Mouse (Mus musculus) kidney, adult 18-20 months (tissue): Measurements from ENCODE around the gene Elovl5.

ENCODE experiments used
- DNase-seq: peaks from one replicate; pipeline ENCODE4 v3.0.0; 2021

Elovl5 gene

DNA sequence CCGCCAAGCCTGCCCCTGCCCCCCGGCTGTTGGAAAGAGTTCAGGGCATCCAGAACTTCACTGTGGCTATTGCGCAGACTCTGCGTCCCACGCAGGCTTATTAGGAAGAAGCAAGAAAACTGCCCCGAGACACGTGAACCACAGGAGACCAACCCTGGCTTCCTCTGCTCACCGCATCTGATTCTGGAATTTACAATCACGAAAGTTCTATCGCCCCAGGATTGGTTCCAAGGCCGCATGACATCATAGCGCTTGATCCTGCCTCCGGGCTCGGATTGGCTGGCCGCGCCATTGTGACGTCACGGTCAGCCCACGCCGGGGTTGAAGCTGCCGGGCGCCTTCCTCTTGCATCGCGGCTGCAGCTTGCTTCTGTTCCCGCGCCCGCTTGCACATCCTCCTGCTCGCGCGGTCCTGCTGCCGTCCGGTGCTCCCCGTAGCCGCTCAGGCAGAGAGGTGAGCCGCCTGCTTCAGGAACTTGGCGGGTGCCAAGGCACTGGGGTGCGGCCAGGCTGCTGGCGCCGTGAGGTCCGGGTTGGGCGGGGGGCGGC lies at the start of gene Elovl5:
Gene Elovl5, plus strand, starts transcription at position 291 of the 548 bp plus-strand sequence.
- peak; percentile 98 for DNase-seq

DNA sequence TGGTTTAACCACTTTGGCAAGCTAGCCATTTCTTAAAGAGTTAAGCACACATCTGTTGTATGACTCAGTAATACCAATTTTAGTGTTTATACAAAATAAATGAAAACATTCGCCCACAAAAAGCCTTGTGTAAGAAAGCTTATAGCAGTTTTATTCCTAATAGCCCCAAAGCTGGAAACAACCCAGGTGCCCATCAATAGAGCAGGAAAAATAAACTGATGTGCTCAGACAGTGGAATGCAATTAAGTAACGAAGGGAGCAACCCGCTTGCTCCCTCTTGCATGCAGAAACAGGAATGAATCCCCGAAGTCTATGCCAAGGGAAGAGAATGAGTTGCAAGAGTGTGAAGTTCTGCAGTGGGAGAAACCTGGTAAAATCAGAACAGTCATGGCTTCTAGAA lies 25.7 kb upstream of the Elovl5 start:
- DNase-seq: no peak

DNA sequence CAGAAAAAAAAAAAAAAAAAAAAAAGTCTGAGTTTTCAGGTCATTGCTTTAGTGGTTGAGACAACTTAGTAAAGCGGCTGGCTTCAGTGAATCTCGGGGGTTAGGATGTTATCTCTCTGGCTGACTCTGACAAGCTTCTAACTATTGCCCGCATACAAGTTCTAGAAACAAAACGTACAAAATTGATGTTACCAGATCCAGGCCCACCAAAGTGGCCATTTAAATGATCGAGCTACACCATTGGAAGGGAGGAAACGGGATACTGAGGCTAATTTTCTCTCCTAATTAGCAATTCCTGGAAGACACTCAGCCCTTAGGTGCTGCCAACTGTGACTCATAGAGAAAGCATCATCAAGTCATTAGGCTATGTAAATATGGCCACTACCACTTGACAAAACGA lies 18.6 kb upstream of the Elovl5 start:
- no peak for DNase-seq

DNA sequence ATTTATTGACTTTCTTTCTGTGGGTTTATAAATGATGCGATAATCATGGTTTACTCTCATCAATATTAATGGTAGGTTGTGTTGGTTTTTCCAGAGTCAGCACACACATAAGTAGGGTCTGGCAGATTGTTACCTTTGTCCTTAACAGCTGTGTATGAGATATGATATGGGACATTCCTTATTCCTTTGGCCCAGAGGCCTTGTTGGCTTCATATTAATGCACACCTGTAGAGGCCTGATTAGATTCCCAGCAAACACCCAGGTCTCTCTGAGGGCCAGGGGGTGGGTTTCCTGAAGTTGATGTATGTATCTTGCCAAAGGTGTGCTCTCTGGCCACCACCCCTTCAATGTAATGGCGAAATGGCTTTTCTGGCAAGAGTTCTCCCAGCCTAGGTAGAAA lies 13.0 kb upstream of the Elovl5 start:
- no peak for DNase-seq

DNA sequence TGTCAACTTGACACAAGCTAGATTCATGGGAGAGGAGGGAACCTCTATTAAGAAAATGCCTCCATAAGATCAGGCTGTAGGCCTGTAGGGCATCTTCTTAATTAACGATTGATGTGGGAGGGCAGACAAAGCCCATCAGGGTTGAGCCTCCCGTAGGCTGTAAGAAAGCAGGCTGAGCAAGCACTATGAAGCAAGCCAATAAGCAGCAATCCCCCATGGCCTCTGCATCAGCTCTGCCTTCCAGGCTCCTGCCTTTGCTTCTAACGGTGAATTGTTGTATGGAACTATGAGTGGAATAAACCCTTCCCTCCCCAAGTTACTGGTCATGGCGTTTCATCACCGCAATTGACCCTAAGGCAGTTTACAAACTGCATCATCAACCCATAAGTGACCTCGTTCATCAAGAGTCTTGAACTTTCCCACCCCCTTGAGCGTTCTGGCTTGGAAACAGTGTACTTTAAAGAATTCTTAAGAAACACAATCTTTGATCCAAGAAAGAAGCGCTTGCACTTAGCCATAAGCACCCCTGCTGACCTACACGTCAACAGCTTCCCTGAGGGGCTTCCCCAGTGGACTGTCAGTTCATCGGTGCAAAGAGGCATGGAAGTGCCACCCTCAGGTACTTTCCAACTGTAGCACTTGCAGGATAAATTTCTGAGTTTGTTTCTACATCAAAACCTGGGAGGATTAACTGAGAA lies 7.4 kb upstream of the Elovl5 start:
- peak; percentile 13 for DNase-seq

DNA sequence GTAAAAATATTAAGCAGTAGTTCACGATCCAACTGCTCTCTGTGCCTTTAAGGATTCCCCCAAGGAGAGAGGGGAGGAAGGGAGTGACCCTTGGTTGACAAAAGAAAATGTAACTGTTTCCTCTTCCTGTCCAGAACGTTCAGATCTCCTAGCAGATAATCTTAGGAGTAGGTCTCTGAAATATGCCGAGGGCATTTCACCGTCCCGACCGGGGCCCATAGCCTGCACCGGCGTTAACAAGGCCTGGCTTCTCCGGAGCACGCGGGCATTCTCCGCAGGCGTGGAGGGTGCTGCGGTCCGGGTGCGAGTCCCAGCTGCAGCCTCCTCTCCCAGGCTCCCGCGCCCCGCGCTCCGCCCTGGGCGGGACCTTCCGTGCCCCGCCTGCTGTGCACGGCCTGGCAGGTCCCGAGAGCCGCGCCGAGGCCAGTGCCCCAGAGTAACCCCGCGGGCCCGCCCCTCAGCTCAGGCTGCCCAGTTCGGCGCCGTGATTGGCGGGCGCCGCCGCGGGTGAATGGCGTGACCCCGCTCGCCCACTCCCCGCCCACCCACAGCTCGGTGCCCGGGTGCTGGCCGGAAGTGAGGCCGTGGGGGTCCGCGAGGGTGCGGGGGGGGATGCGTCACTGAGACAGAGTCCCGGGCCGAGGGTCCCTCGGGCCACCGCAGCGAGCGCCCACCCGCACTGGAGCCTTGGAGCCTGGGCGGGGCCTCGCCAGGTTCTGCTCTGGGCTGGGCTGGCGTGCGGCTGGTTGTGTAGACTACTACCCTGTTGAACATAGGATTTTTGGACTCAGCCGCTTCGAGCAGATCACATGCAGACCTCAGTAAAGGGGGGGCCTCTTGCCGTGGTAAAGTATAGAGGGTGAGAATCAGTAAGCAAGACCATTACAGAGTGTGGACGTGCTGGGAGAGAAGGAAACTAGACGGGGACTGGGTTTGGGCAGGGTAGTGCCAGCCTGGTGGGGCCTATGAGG lies 6.6 kb upstream of the Elovl5 start:
- peak; percentile 96 for DNase-seq

DNA sequence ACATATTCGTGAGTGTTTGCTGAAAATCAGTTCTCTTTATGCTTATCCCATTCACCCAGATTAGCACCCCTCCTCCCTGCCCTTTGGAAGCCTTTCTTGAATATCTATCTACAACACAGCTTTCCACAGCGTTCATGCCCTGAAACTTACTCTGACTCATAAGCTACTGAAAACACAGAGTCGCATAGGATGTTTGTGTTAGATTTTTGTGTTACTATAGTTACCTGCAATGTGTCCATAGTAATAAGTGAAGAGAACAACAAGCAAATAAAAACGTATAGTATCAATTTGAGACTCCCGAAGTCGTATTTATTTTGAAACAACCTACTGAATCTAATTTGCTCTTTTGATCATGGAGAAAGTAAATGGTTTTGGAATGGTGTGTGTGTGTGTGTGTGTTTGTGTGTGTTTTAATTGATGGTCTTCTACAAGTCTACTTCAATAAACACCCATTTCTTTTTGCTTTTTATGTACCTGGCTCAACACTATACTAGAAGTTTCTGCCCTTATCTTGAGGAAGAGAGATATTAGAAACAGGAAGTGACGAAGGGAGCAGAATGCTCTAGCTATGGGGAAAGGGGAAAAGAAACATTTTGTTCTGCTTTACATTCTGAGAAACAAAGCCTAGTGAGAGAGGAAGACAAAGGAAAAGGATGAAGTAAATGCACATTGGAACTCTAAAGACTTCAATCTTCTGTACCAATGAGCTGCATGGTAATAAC lies 5.5 kb upstream of the Elovl5 start:
- no peak for DNase-seq

DNA sequence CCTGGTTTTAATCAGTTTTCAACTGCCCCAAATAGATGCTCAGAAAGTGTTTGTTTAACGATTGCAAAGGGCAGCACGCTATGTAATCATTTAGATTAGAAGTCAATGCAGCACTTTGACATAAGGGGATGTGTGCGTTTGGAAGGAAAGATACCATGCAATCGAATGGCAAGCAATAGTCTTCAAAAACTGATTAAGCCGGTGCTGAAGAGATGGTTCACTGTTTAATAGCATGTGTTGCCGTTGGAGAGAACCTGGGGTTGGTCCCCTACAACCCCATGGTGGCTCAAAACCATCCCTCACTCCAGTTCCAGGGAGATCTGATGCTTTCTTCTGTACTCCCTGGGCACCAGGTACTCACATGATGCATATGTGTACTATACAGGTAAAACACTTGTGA lies 4.9 kb upstream of the Elovl5 start:
- DNase-seq: no peak

DNA sequence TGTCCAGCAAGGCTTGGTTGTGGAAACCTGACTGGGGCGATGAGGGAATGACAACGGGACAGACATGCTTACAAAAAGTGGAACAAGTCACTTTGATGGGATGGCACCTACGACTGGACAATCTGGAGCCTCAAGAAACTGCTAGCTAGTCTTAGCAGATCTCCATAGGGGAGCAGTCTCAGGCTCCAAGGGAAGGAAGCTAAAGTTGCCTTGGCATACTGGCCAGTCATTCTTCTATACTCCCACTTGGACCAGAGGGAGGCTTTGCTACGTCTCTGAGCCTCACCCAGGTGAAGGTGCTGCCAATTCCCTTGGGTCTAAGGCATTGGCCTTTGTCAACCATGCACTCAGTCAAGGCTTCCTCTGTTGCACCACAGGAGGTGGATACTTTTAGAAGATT lies 2.5 kb upstream of the Elovl5 start:
- DNase-seq: no peak

DNA sequence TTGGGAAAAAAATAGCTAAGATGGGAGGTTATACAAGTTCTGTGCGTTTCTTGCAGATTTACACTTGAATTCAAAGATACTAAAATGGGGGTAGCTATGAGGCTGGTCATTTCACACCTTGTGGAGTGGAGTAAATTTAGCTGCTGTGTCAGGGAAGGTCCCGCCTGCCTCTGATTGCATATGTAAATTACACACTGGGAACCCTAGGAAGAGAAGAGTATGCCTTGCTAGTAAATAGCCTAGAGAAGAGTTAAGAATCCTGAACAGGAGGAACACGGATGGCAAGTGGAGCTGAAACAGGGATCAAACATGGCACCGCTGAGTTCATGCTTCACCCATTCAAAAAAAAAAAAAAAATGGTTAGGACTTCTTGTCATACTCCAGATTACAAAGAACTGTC lies 1.4 kb upstream of the Elovl5 start:
- DNase-seq: no peak

DNA sequence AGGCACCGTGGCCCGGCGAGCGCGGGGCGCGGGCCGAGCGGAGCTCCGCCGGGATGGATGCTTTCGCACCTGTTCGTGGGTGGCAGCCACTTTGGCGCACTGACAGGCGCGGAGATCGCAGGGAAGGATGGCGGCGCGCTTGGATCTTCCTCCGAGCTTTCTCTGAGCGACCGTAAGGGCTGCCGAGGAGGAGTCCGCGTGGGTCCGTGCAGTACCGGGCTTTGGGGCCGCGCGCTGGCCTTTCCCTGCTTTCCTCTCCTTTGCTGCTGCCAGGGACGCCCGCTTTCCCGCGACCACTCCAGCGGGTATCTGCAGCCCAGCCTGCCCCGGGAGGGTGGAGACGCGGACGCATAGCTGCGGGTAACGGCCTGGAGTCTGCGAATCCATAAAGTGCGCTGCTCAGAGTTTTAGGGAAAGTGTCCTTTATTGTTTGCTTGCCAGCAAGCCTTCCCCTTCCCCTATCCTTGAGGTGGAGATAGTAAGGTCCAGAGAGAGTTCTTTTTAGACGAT lies 513 bp downstream of the Elovl5 start:
- no peak for DNase-seq

DNA sequence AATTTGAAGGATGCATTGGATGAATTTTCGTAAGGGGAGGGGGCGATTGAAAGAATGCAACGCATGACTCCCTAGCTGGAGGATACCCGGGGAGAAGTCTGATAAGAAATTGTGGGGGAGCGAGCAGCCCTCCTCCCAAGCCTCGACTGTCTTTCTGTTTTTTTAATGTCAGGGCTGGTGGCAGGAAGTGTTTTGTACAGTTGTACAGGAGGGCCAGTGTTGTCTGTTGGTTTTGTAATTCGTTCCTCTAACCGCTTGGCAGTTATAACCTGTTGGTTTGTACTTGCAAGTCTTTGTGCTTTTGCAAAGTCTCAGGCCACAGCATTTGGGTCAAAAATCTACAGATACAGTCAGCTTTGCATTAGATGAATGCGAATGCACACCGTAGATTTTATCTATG lies 1.0 kb downstream of the Elovl5 start:
- DNase-seq: no peak

DNA sequence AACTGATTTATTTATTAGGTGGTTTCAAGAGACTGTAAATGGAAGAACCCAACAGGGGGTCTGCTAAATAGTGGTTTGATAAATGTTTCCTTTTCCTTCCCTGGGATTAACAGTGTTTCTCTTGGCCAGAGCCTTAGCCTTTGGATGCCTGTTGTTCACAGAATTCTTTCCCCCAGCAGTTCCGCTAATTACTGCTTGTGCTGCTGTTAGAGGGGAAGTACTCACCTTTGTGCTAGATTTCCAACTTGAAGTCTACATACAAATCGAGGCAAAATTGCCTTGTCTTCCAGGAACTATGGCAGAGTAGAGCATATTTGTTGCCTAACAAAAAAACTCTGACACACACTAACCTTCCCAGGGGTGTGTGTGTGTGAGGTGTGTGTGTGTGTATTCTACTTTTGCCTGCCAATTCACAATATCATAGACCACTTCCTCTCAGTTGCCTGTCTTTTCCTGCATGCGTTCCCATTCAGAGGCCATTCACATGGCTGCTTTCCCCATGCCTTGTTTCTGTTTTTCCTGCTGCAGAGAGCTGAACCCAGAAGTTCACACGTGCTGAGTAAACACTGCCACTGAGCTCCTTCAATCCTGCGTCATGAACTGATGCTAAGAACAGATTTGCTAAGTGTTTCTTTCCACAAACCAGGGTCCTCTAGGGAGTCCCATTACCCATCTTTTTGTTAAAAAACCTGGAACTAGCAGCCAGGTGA lies 2.0 kb downstream of the Elovl5 start:
- no peak for DNase-seq

DNA sequence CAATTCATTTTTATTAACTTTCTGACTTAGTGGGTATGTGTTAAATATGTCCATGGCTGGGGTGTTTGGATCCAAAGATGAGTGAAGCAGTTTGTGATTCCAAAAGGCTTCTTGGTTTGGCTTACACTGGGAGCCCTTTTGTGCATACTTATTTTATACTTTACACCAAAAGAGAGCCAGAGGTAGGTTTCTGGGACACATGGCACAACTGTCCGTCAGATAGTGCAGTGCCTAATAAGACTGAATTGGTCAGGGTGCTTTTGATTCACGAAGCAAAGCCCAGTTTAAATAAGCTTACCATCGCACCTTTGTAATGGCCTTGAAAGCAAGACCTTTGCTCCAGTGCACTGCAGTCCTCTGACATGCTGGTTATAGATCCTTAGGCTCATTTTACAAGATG lies 3.3 kb downstream of the Elovl5 start:
- no peak for DNase-seq

DNA sequence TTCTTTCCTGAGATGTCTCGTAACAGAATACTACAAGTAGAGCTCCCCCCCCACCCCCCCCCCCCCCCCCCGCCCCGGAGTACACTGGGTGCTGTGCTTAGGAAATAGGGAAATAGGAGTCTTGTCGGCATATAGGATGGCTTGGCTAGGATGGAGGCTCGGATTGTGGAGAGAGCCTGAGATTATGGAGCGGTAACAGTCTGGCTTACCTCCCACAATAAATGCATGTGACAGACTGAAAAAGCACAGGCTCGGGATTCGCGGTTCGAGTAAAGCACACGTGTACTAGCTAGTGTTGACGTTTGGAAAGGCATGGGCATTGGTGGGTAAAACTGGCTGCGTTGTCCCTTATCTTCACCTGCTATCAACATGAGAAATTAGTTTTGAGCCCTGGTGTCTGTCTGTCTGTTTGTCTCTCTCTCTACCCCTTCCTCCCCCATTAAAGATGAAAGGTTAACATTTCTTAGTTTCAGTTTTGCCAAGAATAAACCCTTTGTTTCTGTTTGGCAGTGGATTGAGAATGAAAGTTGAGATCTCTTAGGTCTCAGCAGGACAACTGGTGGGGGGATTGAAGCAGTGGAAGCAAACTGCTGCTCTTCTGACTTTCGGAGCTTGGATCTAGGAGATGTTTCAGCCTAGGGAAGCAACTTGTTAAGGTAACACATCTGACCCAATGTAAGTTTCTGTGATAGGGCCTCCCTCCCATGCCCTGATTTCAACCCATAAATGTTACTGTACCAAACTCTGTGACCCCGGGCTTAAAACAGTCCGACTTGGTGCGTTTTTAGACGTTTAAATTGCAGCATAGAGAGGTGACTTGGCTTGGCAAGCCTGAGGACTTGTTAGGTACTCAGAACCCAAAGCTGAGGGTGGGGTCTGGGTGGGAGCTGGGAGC lies 4.4 kb downstream of the Elovl5 start:
- DNase-seq: no peak

DNA sequence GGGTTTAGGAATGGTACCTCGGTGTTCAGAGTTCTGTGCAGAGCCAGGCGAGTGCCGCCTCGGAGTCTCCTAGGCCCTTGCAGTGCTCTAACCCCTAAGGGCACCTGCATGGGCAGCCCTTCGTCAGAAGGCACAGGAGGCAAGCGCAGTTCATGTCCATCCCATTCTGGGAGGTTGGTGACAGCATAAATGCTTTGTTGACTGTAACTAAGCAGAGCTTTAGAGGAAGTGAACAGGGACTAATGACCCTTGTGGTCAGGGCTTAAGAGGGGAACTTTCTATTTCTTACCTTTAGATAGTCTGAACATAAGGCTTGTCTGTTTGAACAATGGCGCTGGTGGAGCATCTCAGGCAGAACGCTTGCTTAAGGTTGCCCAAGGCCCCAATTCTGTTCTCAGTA lies 6.6 kb downstream of the Elovl5 start:
- no peak for DNase-seq

DNA sequence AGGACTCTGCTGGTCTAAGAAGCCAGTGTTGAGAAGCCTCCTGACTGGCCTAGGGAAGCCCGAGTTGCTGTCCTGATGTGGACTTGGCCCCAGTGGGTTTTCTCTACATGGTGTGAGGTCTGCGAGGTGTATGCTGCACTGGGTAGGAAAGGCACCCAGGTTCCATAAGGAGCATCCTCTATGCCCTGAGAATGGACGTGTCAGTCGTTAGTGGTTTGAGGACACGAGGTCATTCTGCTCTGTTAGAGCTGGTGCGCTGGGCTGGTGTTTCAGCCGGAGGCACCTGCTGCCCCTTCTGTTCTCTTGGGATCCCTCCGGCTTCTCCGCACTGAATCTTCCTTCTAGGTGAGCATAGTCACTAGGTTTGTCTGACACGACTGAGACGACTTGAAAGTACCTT lies 7.0 kb downstream of the Elovl5 start:
- no peak for DNase-seq

DNA sequence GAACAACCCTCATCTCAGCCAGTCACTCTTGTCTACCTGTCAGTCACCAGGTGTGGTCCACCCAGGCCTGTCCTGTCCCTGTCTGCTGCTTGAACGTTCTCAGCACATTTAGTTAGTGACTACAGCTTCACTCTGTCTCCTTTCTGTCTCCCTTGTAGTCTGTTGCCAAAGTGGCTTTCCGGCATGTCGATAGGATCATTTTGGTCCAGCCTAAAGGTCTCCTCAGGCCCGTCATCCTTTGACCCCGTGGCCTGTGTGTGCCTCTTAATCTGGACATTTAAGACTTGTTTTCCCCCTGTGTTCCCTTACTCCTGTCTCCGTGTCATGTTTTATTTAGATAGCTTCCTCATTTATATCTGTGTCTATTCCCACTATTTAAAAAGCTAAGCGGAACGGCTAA lies 9.0 kb downstream of the Elovl5 start:
- DNase-seq: no peak

DNA sequence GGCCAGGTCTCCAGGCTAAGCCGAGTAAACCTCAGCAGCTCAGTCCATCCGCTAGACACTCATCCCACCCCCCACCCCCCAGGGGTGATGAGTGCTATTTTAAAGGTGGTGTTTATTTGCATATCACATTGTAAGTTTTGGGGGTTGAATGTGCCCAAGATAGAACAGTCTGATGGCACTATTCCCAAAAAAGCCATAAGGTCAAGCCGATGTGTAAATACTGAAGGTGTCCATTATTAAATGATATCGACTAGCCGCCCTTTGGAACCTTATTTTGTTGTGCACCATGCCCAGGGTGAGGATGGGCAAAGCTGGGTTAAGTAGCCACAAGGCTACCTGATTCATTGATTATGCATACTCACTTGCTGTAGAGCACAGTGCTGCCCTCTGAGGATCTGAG lies 9.7 kb downstream of the Elovl5 start:
- no peak for DNase-seq

DNA sequence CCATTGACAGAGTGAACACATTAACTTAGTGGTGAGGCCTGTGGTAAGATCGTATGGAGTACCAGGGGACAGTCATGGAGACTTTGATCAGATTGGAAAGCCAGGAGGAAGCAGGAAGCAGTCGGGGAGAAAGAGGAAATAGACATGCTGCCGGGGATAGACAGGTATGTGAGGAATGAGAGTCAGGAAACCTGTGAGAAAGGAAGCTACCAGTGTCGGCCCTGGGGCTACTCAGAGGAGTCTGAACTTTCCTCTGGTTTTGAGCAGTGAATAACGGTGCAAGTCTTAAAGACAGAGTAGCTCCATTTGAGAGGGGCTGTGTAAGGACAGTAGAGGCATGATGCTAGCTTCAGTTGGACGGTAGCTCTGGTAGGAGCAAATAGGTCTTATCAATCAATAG lies 10.3 kb downstream of the Elovl5 start:
- no peak for DNase-seq

DNA sequence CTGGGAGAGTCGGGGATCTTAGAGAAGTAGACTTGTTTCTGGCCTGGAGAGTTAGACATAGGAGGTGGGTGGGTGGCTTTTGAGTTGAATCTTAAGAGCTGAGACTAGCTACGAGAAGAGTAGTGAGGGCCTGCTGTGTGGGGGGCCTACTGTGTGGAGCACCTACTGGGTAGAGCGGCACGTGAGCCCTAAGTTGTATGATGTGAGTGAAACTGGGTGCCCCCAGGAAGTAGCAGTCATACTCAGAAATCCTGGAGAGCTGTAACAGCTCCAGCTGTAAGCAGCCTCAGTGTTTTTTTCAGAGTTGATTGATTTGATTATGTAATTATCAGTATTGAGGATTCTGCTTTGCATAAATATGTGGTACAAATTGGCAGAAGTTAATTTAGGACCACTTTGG lies 11.6 kb downstream of the Elovl5 start:
- no peak for DNase-seq
